Mouse (Mus musculus): ENCODE measurements around the gene Lrp6. TPM values are rescaled to one million over a fixed set of nuclear protein-coding genes. Genes with fewer than 3 reads are reported as not detected.

Gene Lrp6
- polyA plus RNA-seq (2012; rRNA removed): 26.7 and 26.8 TPM in 2 replicates

GRCm38 (mm10) chr6:134566818-134567485 lies at the start of gene Lrp6:
Gene Lrp6, minus strand, starts transcription at chr6:134566965.
- DNase-seq (ENCODE audit: extremely low spot score in 1 of 2, low spot score in 1 of 2): peak in 1 of 2 experiments; percentile 72

- peak; percentile 69 to 91 for DNase-seq (ENCODE audit: extremely low spot score in 1 of 2, low spot score in 1 of 2)
Measured at GRCm38 (mm10) chr6:134614723-134615648, 48.2 kb upstream of the Lrp6 start.

GRCm38 (mm10) chr6:134614322-134614721 lies 47.6 kb upstream of the Lrp6 start:
- DNase-seq (ENCODE audit: extremely low spot score in 1 of 2, low spot score in 1 of 2): no peak

- no peak for DNase-seq (ENCODE audit: extremely low spot score in 1 of 2, low spot score in 1 of 2)
Measured at GRCm38 (mm10) chr6:134611896-134612295, 45.1 kb upstream of the Lrp6 start.

GRCm38 (mm10) chr6:134610380-134610779 lies 43.6 kb upstream of the Lrp6 start:
- DNase-seq (ENCODE audit: extremely low spot score in 1 of 2, low spot score in 1 of 2): no peak

GRCm38 (mm10) chr6:134606949-134607746 lies 40.4 kb upstream of the Lrp6 start:
- peak in 1 of 2 experiments; percentile 70 for DNase-seq (ENCODE audit: extremely low spot score in 1 of 2, low spot score in 1 of 2)

- DNase-seq (ENCODE audit: extremely low spot score in 1 of 2, low spot score in 1 of 2): no peak
Measured at GRCm38 (mm10) chr6:134606540-134606939, 39.8 kb upstream of the Lrp6 start.

- no peak for DNase-seq (ENCODE audit: extremely low spot score in 1 of 2, low spot score in 1 of 2)
Measured at GRCm38 (mm10) chr6:134605196-134605595, 38.4 kb upstream of the Lrp6 start.

- no peak for DNase-seq (ENCODE audit: extremely low spot score in 1 of 2, low spot score in 1 of 2)
Measured at GRCm38 (mm10) chr6:134602371-134603003, 35.7 kb upstream of the Lrp6 start.

GRCm38 (mm10) chr6:134601766-134602165 lies 35.0 kb upstream of the Lrp6 start:
- no peak for DNase-seq (ENCODE audit: extremely low spot score in 1 of 2, low spot score in 1 of 2)

- no peak for DNase-seq (ENCODE audit: extremely low spot score in 1 of 2, low spot score in 1 of 2)
Measured at GRCm38 (mm10) chr6:134601130-134601529, 34.4 kb upstream of the Lrp6 start.

- no peak for DNase-seq (ENCODE audit: extremely low spot score in 1 of 2, low spot score in 1 of 2)
Measured at GRCm38 (mm10) chr6:134599239-134599638, 32.5 kb upstream of the Lrp6 start.

- no peak for DNase-seq (ENCODE audit: extremely low spot score in 1 of 2, low spot score in 1 of 2)
Measured at GRCm38 (mm10) chr6:134597651-134598229, 31.0 kb upstream of the Lrp6 start.

GRCm38 (mm10) chr6:134594569-134595442 lies 28.0 kb upstream of the Lrp6 start:
- no peak for DNase-seq (ENCODE audit: extremely low spot score in 1 of 2, low spot score in 1 of 2)

GRCm38 (mm10) chr6:134591614-134592013 lies 24.8 kb upstream of the Lrp6 start:
- DNase-seq (ENCODE audit: extremely low spot score in 1 of 2, low spot score in 1 of 2): no peak

- no peak for DNase-seq (ENCODE audit: extremely low spot score in 1 of 2, low spot score in 1 of 2)
Measured at GRCm38 (mm10) chr6:134586241-134586640, 19.5 kb upstream of the Lrp6 start.

- DNase-seq (ENCODE audit: extremely low spot score in 1 of 2, low spot score in 1 of 2): no peak
Measured at GRCm38 (mm10) chr6:134584616-134585015, 17.9 kb upstream of the Lrp6 start.

- DNase-seq (ENCODE audit: extremely low spot score in 1 of 2, low spot score in 1 of 2): no peak
Measured at GRCm38 (mm10) chr6:134582110-134582509, 15.3 kb upstream of the Lrp6 start.

GRCm38 (mm10) chr6:134579506-134579905 lies 12.7 kb upstream of the Lrp6 start:
- DNase-seq (ENCODE audit: extremely low spot score in 1 of 2, low spot score in 1 of 2): no peak
